In genomic region chr15:93570881-93571495, GRCm38 (mm10) we compare ENCODE assay signal across 14 mouse cellular contexts. TPM values are rescaled to one million over a fixed set of nuclear protein-coding genes. Genes with fewer than 3 reads are reported as not detected.
"Had no signal": no experiment of that assay in that cellular context is flagged by ENCODE, and none has a peak within 500 bp of the region (broad histone marks: within the 10 kb centered on the region; RNA-seq: fewer than 3 reads in every experiment).

No protein-coding gene starts in this region.

- ATAC-seq: liver, postnatal 0 days had no signal

- H3K4me2 ChIP-seq: kidney, embryonic 15.5 days; liver, embryonic 13.5 days; lung, embryonic 15.5 days; midbrain, embryonic 12.5 days; stomach, embryonic 15.5 days had no signal

- H3K36me3 ChIP-seq: kidney, embryonic 15.5 days; liver, embryonic 13.5 days; lung, embryonic 15.5 days; midbrain, embryonic 12.5 days; stomach, embryonic 15.5 days had no signal

- DNase-seq: liver; liver, embryonic 13.5 days; liver, postnatal 0 days; lung, postnatal 14 days; right cerebral cortex, postnatal 14 days; thymus, adult 2 months; thymus, postnatal 25 days had no signal

- H3K27me3 ChIP-seq: kidney, embryonic 15.5 days; liver, embryonic 13.5 days; lung, embryonic 15.5 days; megakaryocyte, embryonic 14.5 days; midbrain, embryonic 12.5 days; stomach, embryonic 15.5 days had no signal

- H3K27ac ChIP-seq: left cerebral cortex, adult 2 months; liver, embryonic 13.5 days; lung, embryonic 15.5 days; macrophage; midbrain, embryonic 12.5 days; stomach, embryonic 15.5 days had no signal

- H3K9me3 ChIP-seq: kidney, embryonic 15.5 days; liver, embryonic 13.5 days; lung, embryonic 15.5 days; megakaryocyte, embryonic 14.5 days; midbrain, embryonic 12.5 days; stomach, embryonic 15.5 days had no signal

- H3K4me3 ChIP-seq: kidney, embryonic 15.5 days; left cerebral cortex, adult 2 months; liver, embryonic 13.5 days; lung, embryonic 15.5 days; megakaryocyte, embryonic 14.5 days; midbrain, embryonic 12.5 days; stomach, embryonic 15.5 days had no signal

- H3K9ac ChIP-seq: kidney, embryonic 15.5 days; liver, embryonic 13.5 days; liver, postnatal 0 days; lung, embryonic 15.5 days; midbrain, embryonic 12.5 days; stomach, embryonic 15.5 days had no signal

- H3K4me1 ChIP-seq: liver, embryonic 13.5 days; midbrain, embryonic 12.5 days had no signal

RNA-seq across cellular contexts. Expression of gene Prickle1, which starts 24.7 kb away (rescaled TPM):
- polyA plus RNA-seq: macrophage had no signal
